Mouse (Mus musculus): ENCODE data around the gene Ppa2. TPM values are rescaled to one million over a fixed set of nuclear protein-coding genes. Genes with fewer than 3 reads are reported as not detected.

Ppa2 gene
- polyA plus RNA-seq, 1 experiment = 40.2 TPM

DNA sequence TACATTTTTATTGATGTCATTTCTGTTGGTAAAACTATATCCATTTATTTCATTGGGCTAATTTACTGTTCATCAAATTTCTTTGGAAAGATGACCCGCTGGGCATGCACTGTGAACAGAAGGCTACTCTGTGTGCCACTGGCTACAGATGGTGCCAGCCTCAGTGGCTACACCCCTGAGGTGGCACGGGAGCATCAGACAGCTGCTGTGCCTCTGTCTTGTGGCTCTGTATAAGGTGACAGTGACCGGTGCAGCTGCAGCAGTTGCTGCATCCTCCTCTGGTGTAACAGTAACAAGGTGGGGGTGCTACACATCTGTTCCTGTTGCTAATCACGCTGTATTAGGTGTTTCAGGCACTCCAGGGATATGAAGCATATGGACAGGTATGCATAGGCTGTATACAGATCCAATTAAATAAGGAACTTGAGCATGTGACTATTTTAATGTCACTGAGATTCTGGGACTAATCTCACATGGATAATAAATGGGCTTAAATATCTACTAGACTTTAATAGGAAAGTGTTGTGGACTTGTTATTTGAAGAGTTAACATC lies 101.3 kb downstream of the Ppa2 start:
- H3K4me3 ChIP-seq (ENCODE audit: insufficient read depth, low read length) = no peak overlapping the region
- TF ChIP-seq CTCF (IDR thresholded peaks at IDR 0.05; ENCODE audit: borderline replicate concordance, insufficient read depth, low read length) (no peak), POLR2A (IDR thresholded peaks at IDR 0.05; ENCODE audit: low read depth, low read length) (no peak)

GRCm38 (mm10) chr3:133411768-133412167 lies 101.9 kb downstream of the Ppa2 start:
- TF ChIP-seq POLR2A (IDR thresholded peaks at IDR 0.05; ENCODE audit: low read depth, low read length) (no peak), CTCF (IDR thresholded peaks at IDR 0.05; ENCODE audit: borderline replicate concordance, insufficient read depth, low read length) (no peak)
- H3K4me1 ChIP-seq (ENCODE audit: control insufficient read depth, insufficient read depth, low read length) = no peaks in the 10 kb centered on the region
- no peak overlapping the region for H3K4me3 ChIP-seq (ENCODE audit: insufficient read depth, low read length)
- no peak overlapping the region for H3K27ac ChIP-seq (ENCODE audit: insufficient read depth, low read length)

More for the DNA sequence above, 101.3 kb downstream of the Ppa2 start:
- no peak overlapping the region for H3K27ac ChIP-seq (ENCODE audit: insufficient read depth, low read length)
- no peaks in the 10 kb centered on the region for H3K4me1 ChIP-seq (ENCODE audit: control insufficient read depth, insufficient read depth, low read length)

DNA sequence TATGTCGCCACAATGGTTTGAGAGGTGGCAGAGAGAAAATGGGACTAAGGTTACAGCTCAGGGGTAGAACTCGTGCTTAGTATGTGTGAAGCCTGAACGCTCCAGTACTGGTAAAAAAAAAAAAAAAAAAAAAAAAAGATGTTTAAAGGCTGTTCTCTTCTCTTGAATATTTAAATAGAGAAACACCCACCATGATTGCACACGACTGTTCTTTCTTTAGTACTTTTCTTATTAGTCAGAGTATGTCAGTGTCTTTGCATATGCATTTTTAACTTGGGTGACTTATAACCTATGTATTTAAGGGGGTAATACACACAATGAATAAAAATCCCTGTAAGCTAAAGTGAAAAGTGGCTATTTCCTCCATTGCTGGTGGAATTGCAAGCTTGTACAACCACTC lies 104.8 kb downstream of the Ppa2 start:
- TF ChIP-seq CTCF (IDR thresholded peaks at IDR 0.05; ENCODE audit: borderline replicate concordance, insufficient read depth, low read length) = no peak
- no peak for TF ChIP-seq POLR2A (IDR thresholded peaks at IDR 0.05; ENCODE audit: low read depth, low read length)
- Histone ChIP-seq H3K4me1 (ENCODE audit: control insufficient read depth, insufficient read depth, low read length) (no peaks in the 10 kb centered on the region), H3K27ac (ENCODE audit: insufficient read depth, low read length) (no peak overlapping the region), H3K4me3 (ENCODE audit: insufficient read depth, low read length) (no peak overlapping the region)

DNA sequence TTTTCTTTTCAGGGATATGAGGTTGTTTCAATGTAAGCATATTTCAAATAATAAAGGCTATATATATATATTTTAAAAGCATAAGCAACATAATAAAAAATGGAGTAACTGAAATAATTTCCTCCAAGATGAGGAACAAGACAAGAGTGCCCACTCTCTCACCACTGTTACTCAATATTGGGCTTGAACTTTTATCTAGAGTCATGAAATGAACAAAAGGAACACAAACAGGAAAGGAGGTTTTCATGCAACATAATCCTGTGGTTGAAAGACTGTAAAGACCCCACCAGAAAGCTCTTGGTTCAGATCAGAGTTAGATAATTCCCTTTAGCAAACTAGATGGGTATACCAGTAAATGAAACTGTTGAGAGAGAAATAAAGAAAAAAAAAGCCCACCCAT lies 113.2 kb downstream of the Ppa2 start:
- H3K4me3 ChIP-seq (ENCODE audit: insufficient read depth, low read length) = no peak overlapping the region
- H3K27ac ChIP-seq (ENCODE audit: insufficient read depth, low read length) = no peak overlapping the region
- TF ChIP-seq CTCF (IDR thresholded peaks at IDR 0.05; ENCODE audit: borderline replicate concordance, insufficient read depth, low read length) (no peak), POLR2A (IDR thresholded peaks at IDR 0.05; ENCODE audit: low read depth, low read length) (no peak)
- H3K4me1 ChIP-seq (ENCODE audit: control insufficient read depth, insufficient read depth, low read length) = no peaks in the 10 kb centered on the region

Other genes starting within 250 kb of the Ppa2 start
- 13.5 and 17.1 TPM in 2 replicates for gene Ints12, start 218.3 kb upstream of the Ppa2 start, polyA plus RNA-seq (2011; ENCODE audit: insufficient read length, low read depth, missing spikeins)
- 17.4 and 20.4 TPM in 2 replicates for gene Gstcd, start 218.1 kb upstream of the Ppa2 start, polyA plus RNA-seq (2011; ENCODE audit: insufficient read length, low read depth, missing spikeins)
- not detected in 2 replicates for gene Arhgef38, start 75.2 kb upstream of the Ppa2 start, polyA plus RNA-seq (2011; ENCODE audit: insufficient read length, low read depth, missing spikeins)
- 16.2 and 24.3 TPM in 2 replicates for gene Tet2, start 235.0 kb downstream of the Ppa2 start, polyA plus RNA-seq (2011; ENCODE audit: insufficient read length, low read depth, missing spikeins)